Mouse (Mus musculus): ENCODE results near the gene Rps6ka5.
A peak's percentile ranks its signal among the peaks of the same experiment; 100 is the strongest.

The Rps6ka5 gene

GRCm38 (mm10) chr12:100655972-100656371 is 70.8 kb downstream of the Rps6ka5 start:
- no peak for DNase-seq (ENCODE audit: low spot score in 2 of 2)

- no peak for DNase-seq (ENCODE audit: low spot score in 2 of 2)
These were observed 84.8 kb downstream of the Rps6ka5 start for GRCm38 (mm10) chr12:100641936-100642335.

DNA sequence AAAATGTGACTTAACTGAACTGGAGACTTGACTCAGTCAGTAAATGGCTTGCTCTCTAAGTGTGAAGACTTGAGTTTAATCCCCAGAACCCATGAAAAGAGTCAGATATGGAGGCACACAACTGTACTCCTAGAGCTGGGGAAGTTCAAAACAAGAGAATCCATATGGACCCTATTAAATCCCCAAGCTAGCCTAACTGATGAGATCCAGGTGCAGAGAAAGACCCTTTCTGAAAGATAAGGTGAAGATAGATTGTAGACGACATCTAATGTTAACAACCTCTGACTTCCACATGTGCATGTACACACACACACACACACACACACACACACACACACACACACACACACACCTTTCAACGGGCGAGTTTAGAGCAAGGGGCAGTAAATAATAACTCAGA is 86.1 kb downstream of the Rps6ka5 start:
- DNase-seq (ENCODE audit: low spot score in 2 of 2), result no peak

- DNase-seq (ENCODE audit: low spot score in 2 of 2), result peak; percentile 11 to 28
These were observed 87.1 kb downstream of the Rps6ka5 start for GRCm38 (mm10) chr12:100639680-100640079.

GRCm38 (mm10) chr12:100637886-100638285 is 88.9 kb downstream of the Rps6ka5 start:
- DNase-seq (ENCODE audit: low spot score in 2 of 2), result no peak

GRCm38 (mm10) chr12:100636733-100637132 is 90.0 kb downstream of the Rps6ka5 start:
- no peak for DNase-seq (ENCODE audit: low spot score in 2 of 2)

- no peak for DNase-seq (ENCODE audit: low spot score in 2 of 2)
These were observed 90.5 kb downstream of the Rps6ka5 start for GRCm38 (mm10) chr12:100636299-100636633.

DNA sequence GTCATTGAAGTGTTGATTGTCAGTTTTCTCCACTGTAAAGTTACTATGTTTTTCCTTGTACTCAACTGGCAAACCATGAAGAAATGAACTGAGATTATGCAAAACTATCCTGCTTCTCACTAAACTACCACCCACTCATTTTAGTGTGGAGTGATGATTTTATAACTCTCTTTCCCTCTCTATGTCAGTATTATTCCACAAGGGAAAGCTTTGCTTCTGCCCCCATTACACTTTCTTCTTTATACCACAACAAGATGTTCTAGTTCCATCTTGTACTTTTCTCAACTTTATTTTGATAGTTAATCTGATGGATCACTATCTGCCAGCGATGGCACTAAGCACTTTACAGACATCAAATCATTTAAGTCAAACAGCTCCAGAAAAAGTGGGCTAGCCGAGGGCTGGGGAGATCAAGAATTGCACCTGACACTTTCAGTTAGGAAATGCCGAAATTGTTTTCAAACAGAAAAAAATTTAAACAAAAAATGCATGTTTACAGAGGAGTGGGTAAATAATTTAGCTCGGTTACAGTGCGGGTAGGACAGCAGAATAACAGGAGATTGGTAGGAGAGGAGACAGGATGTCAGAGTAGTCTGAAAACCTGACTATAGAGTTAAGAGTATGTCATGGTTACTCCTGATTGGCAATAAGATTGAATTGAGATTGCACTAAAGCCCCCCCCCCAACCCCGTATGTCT is 91.0 kb downstream of the Rps6ka5 start:
- no peak for DNase-seq (ENCODE audit: low spot score in 2 of 2)

DNA sequence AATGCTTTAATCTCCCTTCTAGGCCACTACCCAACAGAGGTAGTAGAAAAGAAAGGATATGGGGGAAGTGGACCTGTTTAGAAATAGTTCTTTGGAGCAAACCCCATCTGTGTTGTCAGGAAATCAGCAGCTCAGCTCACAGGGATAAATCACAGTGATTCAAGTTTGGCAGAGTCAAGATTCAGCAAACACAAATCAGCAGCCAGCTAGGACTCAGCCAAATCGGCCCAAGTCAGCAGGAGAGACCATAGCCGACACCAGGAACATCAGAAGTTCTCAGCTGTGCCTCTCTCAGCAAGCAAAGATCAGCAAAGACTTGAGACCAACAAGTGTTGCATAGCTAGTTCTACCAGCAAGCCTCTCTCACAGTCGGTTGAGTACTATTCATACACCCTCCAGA is 93.6 kb downstream of the Rps6ka5 start:
- DNase-seq (ENCODE audit: low spot score in 2 of 2), result no peak

DNA sequence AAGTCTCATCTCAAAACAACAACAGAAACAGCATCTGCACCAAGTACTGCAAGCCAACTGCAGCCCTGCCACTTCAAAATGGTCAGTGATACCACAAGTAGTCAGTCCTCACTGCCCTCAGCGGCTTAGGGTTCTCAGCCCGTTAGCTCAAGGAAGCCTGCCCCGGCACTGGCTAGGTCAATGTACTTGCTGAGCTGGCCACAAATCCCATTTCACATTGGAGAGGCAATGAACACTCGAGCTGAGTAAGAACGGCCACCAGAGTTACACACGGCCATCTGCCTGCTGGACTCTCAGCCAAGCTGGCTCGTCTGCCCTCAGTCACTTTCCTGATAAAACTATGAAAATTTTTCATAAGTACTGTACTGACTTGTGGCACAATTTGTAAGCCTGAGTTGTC is 95.5 kb downstream of the Rps6ka5 start:
- DNase-seq (ENCODE audit: low spot score in 2 of 2), result no peak

GRCm38 (mm10) chr12:100629126-100629920 is 97.5 kb downstream of the Rps6ka5 start:
- DNase-seq (ENCODE audit: low spot score in 2 of 2), result no peak

DNA sequence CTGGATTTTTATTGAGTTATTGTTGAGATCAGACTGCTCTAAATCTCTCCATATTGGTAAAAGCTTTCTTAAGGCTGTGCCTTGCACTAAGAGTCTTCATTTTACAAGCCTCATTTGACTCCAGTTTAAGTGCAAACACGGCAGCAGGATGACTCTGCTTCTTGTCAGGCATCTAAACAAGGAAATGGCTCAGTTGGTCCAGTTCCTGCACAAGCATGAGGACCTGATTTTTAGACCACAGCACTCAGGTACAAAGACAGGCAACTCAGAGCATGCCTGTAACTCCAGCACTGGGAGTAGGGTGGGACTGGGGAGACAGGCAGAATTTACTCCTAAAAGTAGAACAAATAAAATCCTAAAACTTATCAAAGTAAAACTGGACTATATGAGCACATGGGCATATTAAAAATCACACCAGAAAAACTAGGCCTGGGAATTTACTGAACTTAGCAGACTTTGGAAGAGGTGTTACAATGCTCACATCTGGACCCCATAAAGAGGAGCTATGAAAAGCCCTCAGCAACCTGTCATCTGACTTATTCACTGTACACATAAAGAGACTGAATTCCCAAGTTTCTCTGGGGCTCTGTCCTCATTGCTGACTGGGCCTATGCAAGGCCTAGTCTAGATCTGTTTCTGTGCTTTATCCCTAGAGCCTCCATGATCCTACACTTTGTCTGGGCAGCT is 99.6 kb downstream of the Rps6ka5 start:
- DNase-seq (ENCODE audit: low spot score in 2 of 2), result no peak

- no peak for DNase-seq (ENCODE audit: low spot score in 2 of 2)
These were observed 100.4 kb downstream of the Rps6ka5 start for GRCm38 (mm10) chr12:100626273-100626990.

GRCm38 (mm10) chr12:100624854-100625447 is 101.8 kb downstream of the Rps6ka5 start:
- DNase-seq (ENCODE audit: low spot score in 2 of 2), result no peak

DNA sequence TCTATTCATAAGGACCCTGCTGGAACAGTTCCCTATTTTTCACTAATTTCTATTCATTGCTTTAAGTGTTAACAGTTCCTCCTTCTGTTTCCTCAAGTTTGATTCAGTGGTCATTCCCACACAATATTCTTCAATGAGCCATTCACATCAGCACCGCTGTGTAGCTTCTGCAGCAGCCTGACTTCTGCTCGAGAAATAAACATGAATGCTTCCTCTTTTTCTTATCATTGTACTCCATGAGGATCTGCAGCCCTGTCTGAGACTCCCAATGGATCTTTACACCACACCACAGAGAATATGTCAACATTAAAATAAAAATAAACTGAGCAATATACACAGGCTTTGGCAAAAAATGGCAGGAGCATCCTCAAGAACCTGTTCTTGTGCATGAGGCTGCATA is 111.5 kb downstream of the Rps6ka5 start:
- no peak for DNase-seq (ENCODE audit: low spot score in 2 of 2)

DNA sequence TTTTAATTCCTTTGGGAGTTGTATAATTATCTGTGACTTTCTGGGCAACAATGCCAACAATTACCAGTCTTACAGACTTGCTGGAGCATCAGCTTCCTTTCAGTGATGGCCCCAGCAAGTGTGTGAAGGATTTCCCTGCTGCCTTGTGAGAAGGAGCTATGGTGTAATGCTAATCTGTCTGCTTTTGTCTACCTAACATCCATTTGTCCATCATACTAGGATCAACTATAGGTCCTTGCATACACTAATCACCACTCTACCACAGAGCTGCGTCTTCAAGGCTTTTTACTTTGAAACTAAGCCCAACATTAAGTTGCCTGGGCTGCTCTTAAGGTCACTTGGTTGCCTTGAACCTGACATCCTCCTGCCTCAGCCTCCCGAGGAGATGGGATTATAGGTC is 112.9 kb downstream of the Rps6ka5 start:
- DNase-seq (ENCODE audit: low spot score in 2 of 2), result no peak

GRCm38 (mm10) chr12:100613192-100613700 is 113.5 kb downstream of the Rps6ka5 start:
- DNase-seq (ENCODE audit: low spot score in 2 of 2), result no peak

GRCm38 (mm10) chr12:100609766-100610165 is 117.0 kb downstream of the Rps6ka5 start:
- no peak for DNase-seq (ENCODE audit: low spot score in 2 of 2)

DNA sequence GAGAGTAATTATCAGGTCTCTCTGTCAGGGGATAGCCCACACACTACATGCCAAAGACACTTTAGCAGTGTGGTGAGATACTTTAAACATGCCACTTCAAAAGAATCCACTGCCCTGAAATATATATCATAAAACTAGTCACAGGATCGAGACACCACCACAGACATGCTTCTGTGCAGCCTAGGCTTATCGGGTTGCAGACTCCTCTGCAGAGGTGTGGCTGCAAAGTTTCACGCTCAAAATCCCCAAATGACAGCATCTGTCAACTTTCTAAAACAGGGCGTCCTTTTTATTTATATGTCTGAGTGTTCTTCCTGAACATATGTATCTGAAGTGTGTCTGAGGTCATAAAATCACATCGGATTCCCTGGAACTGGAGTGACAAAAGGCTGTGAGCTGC is 117.7 kb downstream of the Rps6ka5 start:
- DNase-seq (ENCODE audit: low spot score in 2 of 2), result no peak

GRCm38 (mm10) chr12:100606733-100607132 is 120.0 kb downstream of the Rps6ka5 start:
- no peak for DNase-seq (ENCODE audit: low spot score in 2 of 2)

DNA sequence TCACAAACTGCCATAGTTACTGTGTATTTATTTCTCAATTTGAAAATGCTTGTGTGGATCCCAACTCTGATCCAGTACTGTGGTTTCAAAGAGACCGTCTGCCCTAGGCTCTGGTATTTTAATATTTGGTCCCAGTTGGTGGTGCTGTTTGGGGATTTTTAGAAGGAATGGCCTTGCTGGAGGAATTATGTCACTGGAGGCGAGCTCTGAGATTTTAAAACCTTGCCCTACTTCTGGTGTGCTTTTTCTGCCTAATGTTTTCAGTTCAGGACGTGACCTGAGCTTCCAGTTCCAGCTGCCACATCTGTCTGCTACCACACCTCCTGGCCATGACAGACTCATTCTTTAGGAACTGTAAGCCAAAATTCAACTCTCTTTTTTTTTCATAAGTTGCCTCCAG is 121.2 kb downstream of the Rps6ka5 start:
- DNase-seq (ENCODE audit: low spot score in 2 of 2), result no peak
